Mouse (Mus musculus) embryonic fibroblast, embryonic 13.5 days (primary cell): ENCODE measurements around the gene 9530003J23Rik. TPM values are rescaled to one million over a fixed set of nuclear protein-coding genes. Genes with fewer than 3 reads are reported as not detected.
"Not testable (repeated sequence)": the region's sequence is repeated elsewhere in the genome, so short reads cannot be mapped to it uniquely, and the experiment has no call there.

Experiments used
- H3K27ac ChIP-seq: 2 replicates; pipeline ENCODE4 v1.5.1; 2012; ENCODE audit warnings: low read length, control low read depth, inconsistent platforms; ENCODE audit not compliant: insufficient read depth
- H3K4me1 ChIP-seq: 2 replicates; pipeline ENCODE4 v1.6.1; 2011; ENCODE audit warnings: low read length; ENCODE audit not compliant: control insufficient read depth, insufficient read depth
- H3K4me3 ChIP-seq: 2 replicates; pipeline ENCODE4 v1.5.1; 2011; ENCODE audit warnings: mild to moderate bottlenecking, control low read depth, low read length; ENCODE audit not compliant: insufficient read depth
- CTCF ChIP-seq: IDR thresholded peaks from 2 replicates; pipeline ENCODE4 v1.5.1; 2011; ENCODE audit warnings: mild to moderate bottlenecking, control low read depth, low read length, moderate library complexity, borderline replicate concordance; ENCODE audit not compliant: insufficient read depth
- POLR2A ChIP-seq: IDR thresholded peaks from 2 replicates; pipeline ENCODE4 v1.6.1; 2011; ENCODE audit warnings: low read depth, mild to moderate bottlenecking, control low read depth, low read length, moderate library complexity
- polyA plus RNA-seq: library from polyadenylated mRNA; stranded (reverse); fragments of >200 nt; gene quantifications from 2 replicates; pipeline ENCODE4 v1.2.4, GENCODE M21; 2011; ENCODE audit warnings: low read depth; ENCODE audit not compliant: missing spikeins, insufficient read length

The 9530003J23Rik gene
- not detected in 2 replicates for polyA plus RNA-seq

GRCm38 (mm10) chr10:117238603-117239002 is at the start of gene 9530003J23Rik:
TSS of gene 9530003J23Rik (minus strand) at chr10:117238703.
- Histone ChIP-seq H3K4me3 (no peak within 1 kb of the TSS), H3K27ac (no peak within 1 kb of the TSS), H3K4me1 (no peaks in the 10 kb centered on the region)
- TF ChIP-seq CTCF (no peak), POLR2A (no peak)

GRCm38 (mm10) chr10:117287226-117287850 is 48.8 kb upstream of the 9530003J23Rik start:
- H3K27ac ChIP-seq, result no peak overlapping the region
- H3K4me3 ChIP-seq, result no peak overlapping the region
- TF ChIP-seq CTCF (no peak), POLR2A (no peak)
- H3K4me1 ChIP-seq, result no peaks in the 10 kb centered on the region

GRCm38 (mm10) chr10:117286366-117286970 is 48.0 kb upstream of the 9530003J23Rik start:
- no peak overlapping the region for H3K4me3 ChIP-seq
- H3K4me1 ChIP-seq, result no peaks in the 10 kb centered on the region
- no peak overlapping the region for H3K27ac ChIP-seq
- no peak for TF ChIP-seq CTCF
- TF ChIP-seq POLR2A, result no peak

GRCm38 (mm10) chr10:117285584-117285983 is 47.1 kb upstream of the 9530003J23Rik start:
- not testable (repeated sequence) for H3K27ac ChIP-seq, H3K4me1 ChIP-seq, H3K4me3 ChIP-seq

- no peak overlapping the region for H3K4me3 ChIP-seq
- H3K4me1 ChIP-seq, result no peaks in the 10 kb centered on the region
- TF ChIP-seq POLR2A (no peak), CTCF (no peak)
- H3K27ac ChIP-seq, result no peak overlapping the region
These were observed 46.3 kb upstream of the 9530003J23Rik start for GRCm38 (mm10) chr10:117284578-117285520.

- TF ChIP-seq POLR2A (no peak), CTCF (no peak)
- Histone ChIP-seq H3K27ac (no peak overlapping the region), H3K4me3 (no peak overlapping the region), H3K4me1 (no peaks in the 10 kb centered on the region)
These were observed 45.5 kb upstream of the 9530003J23Rik start for GRCm38 (mm10) chr10:117283871-117284577.

GRCm38 (mm10) chr10:117283196-117283595 is 44.7 kb upstream of the 9530003J23Rik start:
- H3K27ac ChIP-seq, H3K4me3 ChIP-seq, H3K4me1 ChIP-seq: not testable (repeated sequence)

GRCm38 (mm10) chr10:117282551-117282950 is 44.0 kb upstream of the 9530003J23Rik start:
- no peaks in the 10 kb centered on the region for H3K4me1 ChIP-seq
- H3K27ac ChIP-seq, result no peak overlapping the region
- TF ChIP-seq CTCF (no peak), POLR2A (no peak)
- H3K4me3 ChIP-seq, result no peak overlapping the region

- Histone ChIP-seq H3K4me3 (no peak within 1 kb of the TSS), H3K27ac (no peak within 1 kb of the TSS), H3K4me1 (no peaks in the 10 kb centered on the region)
- TF ChIP-seq POLR2A (no peak), CTCF (no peak)
These were observed 43.5 kb upstream of the 9530003J23Rik start, which contains the start of gene Lyz2 for GRCm38 (mm10) chr10:117282049-117282448. TSS of gene Lyz2 (minus strand) at chr10:117282321.
